Mouse (Mus musculus): Measurements from ENCODE around the gene Zfp777.
A peak's percentile ranks its signal among the peaks of the same experiment; 100 is the strongest.

DNA sequence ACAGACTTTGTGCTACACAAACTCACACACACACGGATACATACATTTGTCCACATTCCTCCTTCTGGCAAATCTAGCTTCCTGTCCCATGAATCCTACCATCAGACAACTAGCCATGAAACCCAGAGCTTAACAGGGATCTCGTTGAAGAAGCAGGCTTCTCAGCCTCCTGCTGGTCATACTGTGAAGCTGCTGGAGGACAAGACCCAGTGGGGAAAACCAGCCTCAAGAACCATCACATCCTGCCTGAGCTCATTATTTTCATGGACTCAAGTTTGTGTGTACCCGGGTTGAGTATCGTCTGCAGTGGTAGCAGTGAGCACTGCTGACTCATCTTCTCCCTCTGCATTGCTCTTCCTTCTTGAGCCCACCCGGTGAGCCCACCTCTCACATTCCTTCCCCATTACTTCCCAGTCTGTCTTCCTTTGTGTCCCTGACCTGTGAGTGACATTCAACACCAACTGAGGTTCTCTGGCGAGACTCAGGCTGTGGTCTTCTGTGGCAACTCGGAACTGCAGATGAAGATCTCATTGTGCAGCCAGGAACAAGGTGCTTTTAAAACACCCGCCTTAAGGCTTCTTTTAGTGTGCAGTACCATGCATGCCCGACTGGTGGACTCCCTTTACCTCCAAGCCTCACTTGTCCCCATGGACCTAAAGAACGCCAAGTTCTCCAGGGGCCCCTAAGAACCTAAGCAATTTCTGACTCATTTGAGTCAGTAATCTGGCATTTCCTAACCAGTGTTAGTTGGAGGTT, 22.6 kb downstream of the Zfp777 start:
- no peak for TF ChIP-seq POLR2A (IDR thresholded peaks at IDR 0.05; ENCODE audit: borderline replicate concordance, extremely low read depth, insufficient read depth, insufficient read length, poor library complexity, severe bottlenecking)
- peak; percentile 10; the same call in 1 of the 2 replicates for TF ChIP-seq CTCF (IDR thresholded peaks at IDR 0.05; ENCODE audit: borderline replicate concordance, extremely low read depth, insufficient read depth, insufficient read length)

Data from brain, embryonic 14.5 days (tissue).